Mouse (Mus musculus) hindbrain, embryonic 10.5 days (tissue): ENCODE data around the gene Acvr1b. TPM values are rescaled to one million over a fixed set of nuclear protein-coding genes. Genes with fewer than 3 reads are reported as not detected.

ENCODE experiments used
- DNase-seq: peaks from one replicate; pipeline ENCODE4 v3.0.0-alpha.2; 2017; ENCODE audit warnings: low spot score
- H3K27ac ChIP-seq: fragments of 300-500 bp; sonication (generic); 2 replicates; pipeline ENCODE4 v1.5.1; 2016; ENCODE audit warnings: mild to moderate bottlenecking, moderate library complexity
- H3K27me3 ChIP-seq: fragments of 300-500 bp; sonication (generic); 2 replicates; pipeline ENCODE4 v1.6.1; 2016; ENCODE audit warnings: mild to moderate bottlenecking; ENCODE audit not compliant: poor library complexity, insufficient read depth, severe bottlenecking
- H3K36me3 ChIP-seq: fragments of 300-500 bp; sonication (generic); 2 replicates; pipeline ENCODE4 v1.6.1; 2016; ENCODE audit warnings: mild to moderate bottlenecking, moderate library complexity
- H3K4me1 ChIP-seq: fragments of 300-500 bp; sonication (generic); replicated peaks from 2 replicates; pipeline ENCODE4 v1.6.1; 2016; ENCODE audit warnings: mild to moderate bottlenecking
- H3K4me3 ChIP-seq: fragments of 300-500 bp; sonication (generic); 2 replicates; pipeline ENCODE4 v1.5.1; 2016; ENCODE audit warnings: mild to moderate bottlenecking, moderate library complexity
- H3K9me3 ChIP-seq: fragments of 300-500 bp; sonication (generic); 2 replicates; pipeline ENCODE4 v1.6.1; 2016; ENCODE audit warnings: mild to moderate bottlenecking, moderate library complexity
- WGBS: fragments of 180-500 bp; shearing (Covaris S2); methylation state at CpG from one replicate; pipeline ENCODE4 v1.1.7; 2016; 5-methylcytosine and 5-hydroxymethylcytosine counted together
- polyA plus RNA-seq: library from polyadenylated mRNA; unstranded; fragments of >200 nt; fragmentation: Nextera tagmentation; extraction: Ambion mirVana; gene quantifications from 2 replicates; pipeline ENCODE4 v1.2.1, GENCODE M21; 2016

The Acvr1b gene
- polyA plus RNA-seq, 1 experiment from 2014 or later: 10.9 TPM

GRCm38 (mm10) chr15:101151409-101152261, 22.2 kb upstream of the Acvr1b start:
- H3K4me3 ChIP-seq: no peak overlapping the region
- H3K4me1 ChIP-seq: 0 out of 2 replicates have a peak, but pooled peaks cover 13% of the 10 kb centered on the region
- DNase-seq: no peak
- no peak overlapping the region for H3K27ac ChIP-seq
- 0 out of 2 replicates have a peak, but pooled peaks cover 4% of the 10 kb centered on the region for H3K9me3 ChIP-seq
- WGBS: 82% methylated on average over 9 of the region's 9 CpGs
- peaks cover 8% of the 10 kb centered on the region for H3K27me3 ChIP-seq
- no peaks in the 10 kb centered on the region for H3K36me3 ChIP-seq

- 80% methylated on average over 7 of the region's 7 CpGs for whole genome bisulfite sequencing
- peaks cover 5% of the 10 kb centered on the region for H3K4me1 ChIP-seq
- peaks cover 11% of the 10 kb centered on the region for H3K9me3 ChIP-seq
These were observed 18.9 kb upstream of the Acvr1b start for GRCm38 (mm10) chr15:101154700-101155616.

GRCm38 (mm10) chr15:101160128-101160527, 13.7 kb upstream of the Acvr1b start:
- Histone ChIP-seq H3K27ac (peak overlapping the region; percentile 64), H3K4me3 (peak overlapping the region; percentile 26; the same call in 1 of the 2 replicates), H3K36me3 (no peaks in the 10 kb centered on the region), H3K9me3 (peaks cover 11% of the 10 kb centered on the region), H3K4me1 (peaks cover 39% of the 10 kb centered on the region), H3K27me3 (peaks cover 10% of the 10 kb centered on the region; the same call in 1 of the 2 replicates)
- 30% methylated on average over 1 of the region's 1 CpGs for WGBS
- DNase-seq: no peak

More at GRCm38 (mm10) chr15:101154700-101155616, 18.9 kb upstream of the Acvr1b start:
- no peak overlapping the region for H3K27ac ChIP-seq
- DNase-seq: no peak
- H3K27me3 ChIP-seq: no peaks in the 10 kb centered on the region; the same call in 1 of the 2 replicates
- no peaks in the 10 kb centered on the region for H3K36me3 ChIP-seq
- no peak overlapping the region for H3K4me3 ChIP-seq

- Histone ChIP-seq H3K27me3 (peaks cover 10% of the 10 kb centered on the region; the same call in 1 of the 2 replicates), H3K36me3 (no peaks in the 10 kb centered on the region), H3K9me3 (peaks cover 11% of the 10 kb centered on the region), H3K27ac (peak overlapping the region; percentile 64), H3K4me3 (peak overlapping the region; percentile 26; the same call in 1 of the 2 replicates), H3K4me1 (peaks cover 39% of the 10 kb centered on the region)
- DNase-seq: no peak
- 24% methylated on average over 7 of the region's 7 CpGs for WGBS
These were observed 13.3 kb upstream of the Acvr1b start for GRCm38 (mm10) chr15:101160591-101160990.

DNA sequence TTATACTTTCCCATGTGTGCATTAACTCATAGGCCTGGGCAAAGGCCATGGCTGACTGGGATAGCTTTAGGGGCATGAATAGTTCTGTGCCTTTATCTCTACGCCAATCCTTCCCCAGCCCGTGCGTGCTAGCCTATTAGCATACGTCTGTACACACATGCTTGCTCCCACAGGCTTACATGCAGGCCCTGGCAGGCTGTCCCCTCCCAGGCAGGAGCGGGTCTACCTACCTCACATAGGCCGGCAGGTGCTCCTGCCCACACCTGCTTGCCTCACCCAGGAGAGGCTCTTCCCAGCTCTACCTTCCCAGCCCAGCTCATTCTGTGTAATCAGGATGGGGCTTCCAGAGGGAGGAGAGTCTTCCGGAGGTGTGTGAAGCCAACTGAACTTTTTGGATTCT, 12.3 kb upstream of the Acvr1b start:
- no peaks in the 10 kb centered on the region for H3K36me3 ChIP-seq
- 90% methylated on average over 7 of the region's 7 CpGs for WGBS
- H3K4me3 ChIP-seq: no peak overlapping the region
- peaks cover 13% of the 10 kb centered on the region; the same call in 1 of the 2 replicates for H3K27me3 ChIP-seq
- no peak overlapping the region for H3K27ac ChIP-seq
- peaks cover 8% of the 10 kb centered on the region for H3K9me3 ChIP-seq
- H3K4me1 ChIP-seq: peaks cover 39% of the 10 kb centered on the region
- DNase-seq: no peak

GRCm38 (mm10) chr15:101163056-101163458, 10.8 kb upstream of the Acvr1b start:
- peak overlapping the region; percentile 45; the same call in 1 of the 2 replicates for H3K27ac ChIP-seq
- no peaks in the 10 kb centered on the region for H3K9me3 ChIP-seq
- DNase-seq: no peak
- H3K36me3 ChIP-seq: no peaks in the 10 kb centered on the region
- no peak overlapping the region for H3K4me3 ChIP-seq
- peaks cover 13% of the 10 kb centered on the region for H3K27me3 ChIP-seq
- peaks cover 39% of the 10 kb centered on the region for H3K4me1 ChIP-seq
- WGBS: 51% methylated on average over 15 of the region's 15 CpGs

DNA sequence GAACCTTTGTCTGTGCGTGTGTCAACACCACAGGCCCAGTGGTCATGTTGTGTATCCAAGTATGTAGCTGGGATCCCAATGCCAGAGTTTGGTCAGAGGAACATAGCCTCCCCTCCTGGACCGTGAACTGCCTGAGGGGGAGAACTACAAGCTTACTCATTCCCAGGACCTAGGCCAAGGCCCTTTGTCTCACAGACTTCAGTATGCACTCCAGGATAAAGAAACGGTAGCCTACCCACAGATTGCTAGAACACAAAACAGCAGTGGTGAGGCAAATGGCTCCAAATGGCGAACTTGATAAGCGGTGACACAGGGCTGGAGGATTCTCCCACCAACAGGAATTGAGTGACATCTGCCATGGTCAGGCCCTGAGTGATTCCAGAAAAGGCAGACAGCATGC, 10.0 kb upstream of the Acvr1b start:
- H3K36me3 ChIP-seq: no peaks in the 10 kb centered on the region
- 68% methylated on average over 5 of the region's 5 CpGs for WGBS

GRCm38 (mm10) chr15:101164291-101164690, 9.6 kb upstream of the Acvr1b start:
- 75% methylated on average over 5 of the region's 5 CpGs for whole genome bisulfite sequencing
- Histone ChIP-seq H3K27ac (no peak overlapping the region), H3K36me3 (no peaks in the 10 kb centered on the region), H3K4me1 (peaks cover 39% of the 10 kb centered on the region), H3K9me3 (no peaks in the 10 kb centered on the region), H3K4me3 (no peak overlapping the region), H3K27me3 (peaks cover 13% of the 10 kb centered on the region)
- no peak for DNase-seq

More for the DNA sequence above, 10.0 kb upstream of the Acvr1b start:
- Histone ChIP-seq H3K9me3 (no peaks in the 10 kb centered on the region), H3K4me1 (peaks cover 39% of the 10 kb centered on the region), H3K27ac (no peak overlapping the region), H3K4me3 (no peak overlapping the region), H3K27me3 (peaks cover 13% of the 10 kb centered on the region)
- no peak for DNase-seq

GRCm38 (mm10) chr15:101165658-101166437, 8.0 kb upstream of the Acvr1b start:
- Histone ChIP-seq H3K36me3 (no peaks in the 10 kb centered on the region), H3K27me3 (peaks cover 13% of the 10 kb centered on the region), H3K27ac (no peak overlapping the region), H3K9me3 (no peaks in the 10 kb centered on the region), H3K4me3 (no peak overlapping the region), H3K4me1 (peaks cover 25% of the 10 kb centered on the region)
- WGBS: 72% methylated on average over 16 of the region's 16 CpGs
- no peak for DNase-seq

DNA sequence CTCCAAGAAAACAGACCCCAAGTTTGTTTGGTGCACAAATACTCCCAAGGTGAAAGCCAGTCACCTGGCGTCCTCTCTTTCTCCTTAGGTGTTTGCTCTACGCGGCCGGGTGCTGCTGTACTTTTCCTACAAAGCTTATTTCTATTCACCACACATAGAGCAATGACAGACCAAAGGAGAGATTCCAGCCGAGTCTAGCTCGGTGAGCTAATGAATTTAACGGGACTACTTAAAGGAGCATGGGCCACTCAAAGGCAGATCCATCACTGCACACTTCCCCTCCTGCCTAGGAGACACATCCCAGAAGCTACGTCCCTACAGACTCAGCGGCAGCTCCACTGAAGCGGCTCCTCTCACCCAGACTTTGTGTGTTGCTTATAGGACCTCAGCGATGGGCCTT, 6.3 kb upstream of the Acvr1b start:
- Histone ChIP-seq H3K27ac (no peak overlapping the region), H3K4me3 (no peak overlapping the region), H3K36me3 (no peaks in the 10 kb centered on the region), H3K27me3 (peaks cover 20% of the 10 kb centered on the region), H3K9me3 (no peaks in the 10 kb centered on the region), H3K4me1 (peaks cover 19% of the 10 kb centered on the region)
- 81% methylated on average over 11 of the region's 11 CpGs for WGBS
- no peak for DNase-seq

- Histone ChIP-seq H3K27ac (no peak overlapping the region), H3K9me3 (no peaks in the 10 kb centered on the region), H3K36me3 (no peaks in the 10 kb centered on the region), H3K27me3 (peaks cover 19% of the 10 kb centered on the region), H3K4me3 (no peak overlapping the region), H3K4me1 (peaks cover 11% of the 10 kb centered on the region)
- 89% methylated on average over 5 of the region's 5 CpGs for WGBS
- DNase-seq: no peak
These were observed 4.0 kb upstream of the Acvr1b start for GRCm38 (mm10) chr15:101169910-101170309.

DNA sequence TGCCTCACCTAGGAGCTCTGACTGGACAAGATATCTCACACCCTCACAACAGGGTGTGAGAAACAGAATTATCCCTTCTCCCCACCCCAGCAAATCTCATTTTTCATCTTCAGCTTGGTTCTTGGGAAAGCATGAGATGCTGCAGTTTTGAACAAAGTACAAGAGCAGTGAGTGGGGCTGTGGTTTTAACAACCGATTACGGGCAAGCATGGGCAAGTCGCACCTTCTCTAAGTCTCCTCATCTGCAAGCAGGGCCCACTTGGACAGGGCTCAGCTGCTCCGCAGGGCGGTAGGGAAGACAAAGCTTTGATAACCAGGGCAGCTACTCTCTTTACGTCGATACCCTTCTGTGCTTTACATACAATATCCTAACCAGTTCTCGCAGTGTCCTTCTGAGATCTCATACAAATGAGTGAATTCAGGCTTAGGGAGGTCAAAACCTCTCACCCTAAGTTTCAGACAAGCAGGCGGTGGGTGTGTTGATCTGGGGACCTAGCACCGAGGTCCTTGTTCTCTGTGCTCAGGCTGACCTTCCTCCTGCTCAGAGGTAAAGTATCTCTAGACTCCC, 3.4 kb upstream of the Acvr1b start:
- no peak overlapping the region for H3K4me3 ChIP-seq
- WGBS: 78% methylated on average over 10 of the region's 10 CpGs
- no peak overlapping the region for H3K27ac ChIP-seq
- no peaks in the 10 kb centered on the region for H3K9me3 ChIP-seq
- H3K27me3 ChIP-seq: peaks cover 19% of the 10 kb centered on the region
- no peak for DNase-seq
- H3K4me1 ChIP-seq: peaks cover 17% of the 10 kb centered on the region
- no peaks in the 10 kb centered on the region for H3K36me3 ChIP-seq
